Mouse (Mus musculus) midbrain, embryonic 15.5 days (tissue): ENCODE measurements around the gene Vdr. TPM values are rescaled to one million over a fixed set of nuclear protein-coding genes. Genes with fewer than 3 reads are reported as not detected.

Experiments
- ATAC-seq: fragments of 200-750 bp; cut with Nextera tagmentation; replicated peaks from 2 replicates; pipeline ENCODE4 v1.8.0; 2017; ENCODE audit warnings: moderate TSS enrichment
- H3K27ac ChIP-seq: fragments of 300-500 bp; sonication (generic); 2 replicates; pipeline ENCODE4 v1.5.1; 2015; ENCODE audit warnings: mild to moderate bottlenecking, inconsistent platforms
- H3K27me3 ChIP-seq: fragments of 300-500 bp; sonication (generic); replicated peaks from 2 replicates; pipeline ENCODE4 v1.6.1; 2015; ENCODE audit warnings: inconsistent platforms
- H3K36me3 ChIP-seq: fragments of 300-500 bp; sonication (generic); replicated peaks from 2 replicates; pipeline ENCODE4 v1.6.1; 2015; ENCODE audit warnings: inconsistent platforms
- H3K4me1 ChIP-seq: fragments of 300-500 bp; sonication (generic); 2 replicates; pipeline ENCODE4 v1.6.1; 2015; ENCODE audit warnings: inconsistent platforms
- H3K4me2 ChIP-seq: fragments of 300-500 bp; sonication (generic); 2 replicates; pipeline ENCODE4 v1.6.1; 2015; ENCODE audit warnings: inconsistent platforms, mild to moderate bottlenecking, moderate library complexity
- H3K4me3 ChIP-seq: fragments of 300-500 bp; sonication (generic); 2 replicates; pipeline ENCODE4 v1.5.1; 2015; ENCODE audit warnings: mild to moderate bottlenecking, inconsistent platforms
- H3K9ac ChIP-seq: fragments of 300-500 bp; sonication (generic); 2 replicates; pipeline ENCODE4 v1.6.1; 2015; ENCODE audit warnings: mild to moderate bottlenecking, inconsistent platforms
- H3K9me3 ChIP-seq: fragments of 300-500 bp; sonication (generic); 2 replicates; pipeline ENCODE4 v1.6.1; 2016; ENCODE audit warnings: inconsistent platforms
- WGBS: fragments of 180-500 bp; shearing (Covaris S2); methylation state at CpG from one replicate; pipeline ENCODE4 v1.1.7; 2015; ENCODE audit warnings: mixed read lengths; 5-methylcytosine and 5-hydroxymethylcytosine counted together
- polyA plus RNA-seq: library from polyadenylated mRNA; unstranded; fragments of >200 nt; fragmentation: Nextera tagmentation; extraction: Ambion mirVana; gene quantifications from 2 replicates; pipeline ENCODE4 v1.2.1, GENCODE M21; 2015

The Vdr gene
- polyA plus RNA-seq, 1 experiment from 2014 or later: 0.10 TPM

GRCm38 (mm10) chr15:97830788-97831241 lies 79.6 kb downstream of the Vdr start:
- peak; percentile 47; the same call in 1 of the 2 replicates for ATAC-seq
- Histone ChIP-seq H3K4me1 (peaks cover 55% of the 10 kb centered on the region), H3K4me3 (peak overlapping the region; percentile 87), H3K27ac (peak overlapping the region; percentile 96), H3K4me2 (peak overlapping the region; percentile 84), H3K9me3 (no peaks in the 10 kb centered on the region), H3K36me3 (no peaks in the 10 kb centered on the region), H3K27me3 (no peaks in the 10 kb centered on the region), H3K9ac (peak overlapping the region; percentile 99)
- WGBS: under 1% methylated on average over 32 of the region's 39 CpGs

GRCm38 (mm10) chr15:97830253-97830787 lies 80.1 kb downstream of the Vdr start:
- Histone ChIP-seq H3K27ac (peak overlapping the region; percentile 96), H3K27me3 (no peaks in the 10 kb centered on the region), H3K36me3 (no peaks in the 10 kb centered on the region), H3K9ac (peak overlapping the region; percentile 99), H3K4me3 (peak overlapping the region; percentile 87), H3K4me1 (peaks cover 60% of the 10 kb centered on the region), H3K9me3 (no peaks in the 10 kb centered on the region), H3K4me2 (peak overlapping the region; percentile 84)
- ATAC-seq: no peak; the same call in 1 of the 2 replicates
- whole genome bisulfite sequencing: 8% methylated on average over 12 of the region's 12 CpGs

GRCm38 (mm10) chr15:97829432-97829831 lies 81.0 kb downstream of the Vdr start:
- Histone ChIP-seq H3K9me3 (no peaks in the 10 kb centered on the region), H3K27me3 (no peaks in the 10 kb centered on the region), H3K4me2 (peak overlapping the region; percentile 84), H3K4me1 (peaks cover 67% of the 10 kb centered on the region), H3K36me3 (no peaks in the 10 kb centered on the region), H3K4me3 (peak overlapping the region; percentile 87; the same call in 1 of the 2 replicates), H3K9ac (peak overlapping the region; percentile 99; the same call in 1 of the 2 replicates), H3K27ac (peak overlapping the region; percentile 11; the same call in 1 of the 2 replicates)
- 51% methylated on average over 2 of the region's 2 CpGs for WGBS
- ATAC-seq: no peak

GRCm38 (mm10) chr15:97828901-97829338 lies 81.5 kb downstream of the Vdr start:
- Histone ChIP-seq H3K4me3 (no peak overlapping the region; the same call in 1 of the 2 replicates), H3K27ac (0 out of 2 replicates have a peak overlapping the region, but pooled peaks have one; percentile 11), H3K9me3 (no peaks in the 10 kb centered on the region), H3K27me3 (no peaks in the 10 kb centered on the region), H3K4me1 (peaks cover 72% of the 10 kb centered on the region), H3K36me3 (no peaks in the 10 kb centered on the region), H3K4me2 (peak overlapping the region; percentile 84), H3K9ac (no peak overlapping the region)
- 59% methylated on average over 5 of the region's 5 CpGs for WGBS
- no peak for ATAC-seq

GRCm38 (mm10) chr15:97828221-97828842 lies 82.1 kb downstream of the Vdr start:
- Histone ChIP-seq H3K9me3 (no peaks in the 10 kb centered on the region), H3K27ac (0 out of 2 replicates have a peak overlapping the region, but pooled peaks have one; percentile 10), H3K36me3 (no peaks in the 10 kb centered on the region), H3K4me3 (no peak overlapping the region; the same call in 1 of the 2 replicates), H3K4me1 (peaks cover 77% of the 10 kb centered on the region), H3K27me3 (no peaks in the 10 kb centered on the region), H3K9ac (peak overlapping the region; percentile 26), H3K4me2 (peak overlapping the region; percentile 84)
- 46% methylated on average over 6 of the region's 6 CpGs for WGBS
- no peak for ATAC-seq

GRCm38 (mm10) chr15:97827401-97827800 lies 83.0 kb downstream of the Vdr start:
- H3K36me3 ChIP-seq: no peaks in the 10 kb centered on the region
- no peak for ATAC-seq
- no peaks in the 10 kb centered on the region for H3K27me3 ChIP-seq
- no peak overlapping the region for H3K27ac ChIP-seq
- H3K9ac ChIP-seq: no peak overlapping the region
- WGBS: 89% methylated on average over 8 of the region's 8 CpGs
- no peak overlapping the region for H3K4me2 ChIP-seq
- H3K4me3 ChIP-seq: no peak overlapping the region
- H3K9me3 ChIP-seq: no peaks in the 10 kb centered on the region
- peaks cover 77% of the 10 kb centered on the region for H3K4me1 ChIP-seq

- H3K27me3 ChIP-seq: no peaks in the 10 kb centered on the region
- H3K27ac ChIP-seq: no peak overlapping the region
- no peaks in the 10 kb centered on the region for H3K9me3 ChIP-seq
- no peak overlapping the region for H3K4me3 ChIP-seq
- no peak overlapping the region for H3K9ac ChIP-seq
- peaks cover 77% of the 10 kb centered on the region for H3K4me1 ChIP-seq
- H3K36me3 ChIP-seq: no peaks in the 10 kb centered on the region
- H3K4me2 ChIP-seq: no peak overlapping the region
- no peak for ATAC-seq
- WGBS: 81% methylated on average over 5 of the region's 5 CpGs
Measured at GRCm38 (mm10) chr15:97826588-97827261, 83.7 kb downstream of the Vdr start.

- Histone ChIP-seq H3K4me1 (peaks cover 81% of the 10 kb centered on the region), H3K27ac (no peak overlapping the region), H3K4me3 (no peak overlapping the region), H3K9me3 (no peaks in the 10 kb centered on the region), H3K9ac (peak overlapping the region; percentile 20; the same call in 1 of the 2 replicates), H3K4me2 (peak overlapping the region; percentile 35), H3K27me3 (no peaks in the 10 kb centered on the region), H3K36me3 (no peaks in the 10 kb centered on the region)
- ATAC-seq: no peak
- 33% methylated on average over 12 of the region's 12 CpGs for WGBS
Measured at GRCm38 (mm10) chr15:97825941-97826587, 84.4 kb downstream of the Vdr start.

GRCm38 (mm10) chr15:97825071-97825940 lies 85.1 kb downstream of the Vdr start:
- ATAC-seq: no peak
- H3K36me3 ChIP-seq: no peaks in the 10 kb centered on the region

GRCm38 (mm10) chr15:97824042-97824441 lies 86.4 kb downstream of the Vdr start:
- Histone ChIP-seq H3K27me3 (no peaks in the 10 kb centered on the region), H3K27ac (no peak overlapping the region), H3K9me3 (no peaks in the 10 kb centered on the region), H3K4me3 (no peak overlapping the region), H3K9ac (no peak overlapping the region), H3K4me1 (peaks cover 69% of the 10 kb centered on the region), H3K4me2 (no peak overlapping the region), H3K36me3 (no peaks in the 10 kb centered on the region)
- ATAC-seq: no peak
- 83% methylated on average over 6 of the region's 6 CpGs for WGBS

More at GRCm38 (mm10) chr15:97825071-97825940, 85.1 kb downstream of the Vdr start:
- Histone ChIP-seq H3K27ac (no peak overlapping the region), H3K4me1 (peaks cover 81% of the 10 kb centered on the region), H3K9me3 (no peaks in the 10 kb centered on the region), H3K9ac (peak overlapping the region; percentile 20), H3K4me2 (peak overlapping the region; percentile 35), H3K4me3 (peak overlapping the region; percentile 11; the same call in 1 of the 2 replicates), H3K27me3 (no peaks in the 10 kb centered on the region)
- 15% methylated on average over 29 of the region's 29 CpGs for WGBS

GRCm38 (mm10) chr15:97823479-97823878 lies 87.0 kb downstream of the Vdr start:
- no peak overlapping the region for H3K9ac ChIP-seq
- peaks cover 63% of the 10 kb centered on the region for H3K4me1 ChIP-seq
- no peaks in the 10 kb centered on the region for H3K36me3 ChIP-seq
- ATAC-seq: no peak
- H3K27me3 ChIP-seq: no peaks in the 10 kb centered on the region
- WGBS: 55% methylated on average over 12 of the region's 12 CpGs
- no peak overlapping the region for H3K4me2 ChIP-seq
- H3K9me3 ChIP-seq: no peaks in the 10 kb centered on the region
- no peak overlapping the region for H3K4me3 ChIP-seq
- H3K27ac ChIP-seq: no peak overlapping the region
